Mouse (Mus musculus): ENCODE data around the gene Dlx1. TPM values are rescaled to one million over a fixed set of nuclear protein-coding genes. Genes with fewer than 3 reads are reported as not detected.

Gene Dlx1
- polyA plus RNA-seq, 1 experiment = 0.28 TPM

DNA sequence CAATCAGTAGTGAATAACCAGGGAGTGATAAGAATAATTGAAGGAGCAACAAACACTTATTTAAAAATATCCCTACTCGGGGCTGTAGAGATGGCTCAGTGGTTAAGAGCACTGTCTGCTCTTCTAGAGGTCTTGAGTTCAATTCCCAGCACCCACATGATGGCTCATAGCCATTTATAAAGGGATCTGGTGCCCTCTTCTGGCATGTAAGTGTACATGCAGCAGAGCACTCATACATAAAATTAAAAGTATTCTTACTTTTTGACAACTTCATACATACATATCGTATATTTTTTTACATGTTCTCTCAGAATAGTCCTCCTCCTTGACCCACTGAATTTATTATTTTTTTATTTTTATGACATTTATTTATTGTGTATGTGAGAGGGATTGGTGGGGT lies 49.1 kb downstream of the Dlx1 start:
- WGBS = 92% methylated on average over 2 of the region's 2 CpGs
- 0 out of 2 replicates have a peak, but pooled peaks cover 2% of the 10 kb centered on the region for H3K4me1 ChIP-seq (ENCODE audit: control insufficient read depth, insufficient read depth, insufficient read length)
- no peak overlapping the region for H3K27ac ChIP-seq (ENCODE audit: insufficient read depth, low read length)
- no peak overlapping the region for H3K4me3 ChIP-seq (ENCODE audit: extremely low read depth, insufficient read depth, insufficient read length)
- TF ChIP-seq POLR2A (IDR thresholded peaks at IDR 0.05; ENCODE audit: low read depth, low read length) = no peak
- H3K36me3 ChIP-seq (ENCODE audit: control insufficient read depth, insufficient read depth, low read length) = no peaks in the 10 kb centered on the region
- no peaks in the 10 kb centered on the region for H3K27me3 ChIP-seq (ENCODE audit: control insufficient read depth, insufficient read depth, low read length)
- no peak for DNase-seq (ENCODE audit: low read depth in 1 of 2, low spot score in 2 of 2)

DNA sequence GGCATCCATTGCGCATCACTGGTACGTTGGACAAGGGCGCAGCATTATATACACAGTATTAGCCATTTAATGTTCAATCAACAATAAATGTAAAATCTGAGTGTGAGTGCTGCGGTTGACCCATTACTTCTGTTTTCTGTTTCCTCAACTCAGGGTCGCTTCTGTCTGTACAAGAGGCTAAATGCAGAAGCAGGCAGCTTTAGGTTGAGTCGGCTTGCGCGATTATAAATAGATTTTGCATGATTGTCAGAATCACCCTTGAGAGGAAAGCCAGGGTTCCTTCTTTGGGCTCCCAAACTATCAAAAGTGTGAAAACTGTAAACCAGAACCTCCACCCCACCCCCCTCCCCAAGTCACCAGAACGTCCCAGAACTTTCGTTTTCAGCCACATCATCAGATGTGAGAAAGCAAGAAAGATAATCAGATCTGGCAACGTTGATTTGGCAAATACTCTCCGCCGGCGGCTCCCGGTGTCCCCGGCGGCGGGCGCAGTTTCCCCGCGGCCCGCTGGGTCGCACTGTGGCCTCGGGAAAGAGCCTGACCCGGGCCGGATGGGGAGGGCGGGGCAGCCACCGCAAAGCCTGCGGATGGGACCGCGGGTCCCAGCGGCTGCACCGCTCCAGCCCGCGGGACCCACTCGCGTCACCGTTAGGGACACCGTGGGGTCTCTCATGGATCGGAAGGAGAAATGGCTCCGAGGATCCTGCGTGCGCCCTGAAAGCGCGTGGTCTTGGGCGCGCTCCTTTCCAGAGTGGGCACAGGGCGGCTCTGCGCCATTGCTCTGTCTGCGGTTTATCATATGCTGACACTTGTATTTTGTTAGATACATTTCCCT lies 52.9 kb downstream of the Dlx1 start:
- Histone ChIP-seq H3K4me1 (ENCODE audit: control insufficient read depth, insufficient read depth, insufficient read length) (0 out of 2 replicates have a peak, but pooled peaks cover 2% of the 10 kb centered on the region), H3K36me3 (ENCODE audit: control insufficient read depth, insufficient read depth, low read length) (no peaks in the 10 kb centered on the region), H3K4me3 (ENCODE audit: extremely low read depth, insufficient read depth, insufficient read length) (peak overlapping the region; percentile 56), H3K27me3 (ENCODE audit: control insufficient read depth, insufficient read depth, low read length) (no peaks in the 10 kb centered on the region), H3K27ac (ENCODE audit: insufficient read depth, low read length) (0 out of 2 replicates have a peak overlapping the region, but pooled peaks have one; percentile 24)
- 4% methylated on average over 50 of the region's 50 CpGs for WGBS
- TF ChIP-seq POLR2A (IDR thresholded peaks at IDR 0.05; ENCODE audit: low read depth, low read length) (no peak), CTCF (IDR thresholded peaks at IDR 0.05; ENCODE audit: extremely low read depth, insufficient read depth, insufficient read length, insufficient replicate concordance) (peak; percentile 40; the same call in 1 of the 2 replicates)
- DNase-seq (ENCODE audit: low read depth in 1 of 2, low spot score in 2 of 2) = peak in 1 of 2 experiments; percentile 55

DNA sequence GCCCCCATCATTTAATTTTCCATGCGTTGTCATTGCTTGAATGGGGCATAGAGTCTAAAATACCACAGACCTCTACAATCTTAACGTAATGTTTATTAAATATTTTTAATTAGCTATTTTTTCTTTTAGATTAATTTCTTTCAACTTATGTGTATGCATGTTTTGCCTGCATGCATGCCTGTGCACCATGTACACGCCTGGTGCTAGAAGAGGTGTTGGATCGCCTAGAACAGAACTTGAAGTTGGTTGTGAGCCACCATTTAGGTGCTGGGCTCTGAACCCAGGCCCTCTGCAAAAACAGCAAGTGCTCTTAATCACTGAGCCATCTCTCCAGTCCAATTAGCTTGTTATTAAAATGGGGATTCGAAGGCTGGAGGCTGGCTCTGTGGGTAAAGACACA lies 53.6 kb downstream of the Dlx1 start:
- 0 out of 2 replicates have a peak, but pooled peaks cover 2% of the 10 kb centered on the region for H3K4me1 ChIP-seq (ENCODE audit: control insufficient read depth, insufficient read depth, insufficient read length)
- DNase-seq (ENCODE audit: low read depth in 1 of 2, low spot score in 2 of 2) = no peak
- H3K4me3 ChIP-seq (ENCODE audit: extremely low read depth, insufficient read depth, insufficient read length) = no peak overlapping the region; the same call in 1 of the 2 replicates
- no peaks in the 10 kb centered on the region for H3K36me3 ChIP-seq (ENCODE audit: control insufficient read depth, insufficient read depth, low read length)
- TF ChIP-seq POLR2A (IDR thresholded peaks at IDR 0.05; ENCODE audit: low read depth, low read length) = no peak
- TF ChIP-seq CTCF (IDR thresholded peaks at IDR 0.05; ENCODE audit: extremely low read depth, insufficient read depth, insufficient read length, insufficient replicate concordance) = no peak
- H3K27ac ChIP-seq (ENCODE audit: insufficient read depth, low read length) = no peak overlapping the region
- WGBS = 67% methylated on average over 5 of the region's 5 CpGs
- H3K27me3 ChIP-seq (ENCODE audit: control insufficient read depth, insufficient read depth, low read length) = no peaks in the 10 kb centered on the region; the same call in 1 of the 2 replicates

Other genes starting within 250 kb of the Dlx1 start
- gene Slc25a12, start 160.4 kb upstream of the Dlx1 start, polyA plus RNA-seq (2012; rRNA removed) = 18.5 and 25.9 TPM in 2 replicates
- gene Hat1, start 139.2 kb upstream of the Dlx1 start, polyA plus RNA-seq (2012; rRNA removed) = 2.5 and 3.4 TPM in 2 replicates
- gene Metap1d, start 74.8 kb upstream of the Dlx1 start, polyA plus RNA-seq (2012; rRNA removed) = 10.5 and 11.5 TPM in 2 replicates
- not detected in 2 replicates for gene Dlx2, start 18.6 kb downstream of the Dlx1 start, polyA plus RNA-seq (2012; rRNA removed)
- gene Itga6, start 217.5 kb downstream of the Dlx1 start, polyA plus RNA-seq (2012; rRNA removed) = 19.1 and 21.1 TPM in 2 replicates

Data from spleen, adult 2 months (tissue).